20 mouse cellular contexts compared by ENCODE assay signal in genomic region chr4:83676444-83676843, GRCm38 (mm10).
"Had no signal": no experiment of that assay in that cellular context is flagged by ENCODE, and none has a peak within 500 bp of the region (broad histone marks: within the 10 kb centered on the region; RNA-seq: fewer than 3 reads in every experiment).

No protein-coding gene starts in this region.

- H3K27ac ChIP-seq: intestine, embryonic 15.5 days; kidney, embryonic 15.5 days; limb, embryonic 10.5 days; limb, embryonic 13.5 days; liver, embryonic 13.5 days; stomach, embryonic 15.5 days had no signal

- H3K4me1 ChIP-seq: intestine, embryonic 15.5 days; kidney, embryonic 15.5 days; limb, embryonic 10.5 days; limb, embryonic 13.5 days; liver, embryonic 13.5 days; stomach, embryonic 15.5 days had no signal

- H3K9me3 ChIP-seq: intestine, embryonic 15.5 days; kidney, embryonic 15.5 days; limb, embryonic 10.5 days; liver, embryonic 13.5 days; stomach, embryonic 15.5 days had no signal

- H3K27me3 ChIP-seq: intestine, embryonic 15.5 days; kidney, embryonic 15.5 days; limb, embryonic 13.5 days; liver, embryonic 13.5 days; stomach, embryonic 15.5 days had no signal

- H3K36me3 ChIP-seq: intestine, embryonic 15.5 days; kidney, embryonic 15.5 days; limb, embryonic 10.5 days; limb, embryonic 13.5 days; liver, embryonic 13.5 days; stomach, embryonic 15.5 days had no signal

- DNase-seq: kidney, adult 11 months; kidney, adult 8-10 months; kidney, postnatal 10 days; kidney, postnatal 36 days; liver; liver, embryonic 13.5 days; lung, adult 2 months; lung, postnatal 14 days; lung, postnatal 4 days; midbrain, embryonic 14.5 days; right cerebral cortex, postnatal 25 days; spleen, adult 18-20 months; thymus, adult 18-20 months; thymus, postnatal 36 days had no signal

- ATAC-seq: intestine, embryonic 15.5 days had no signal

- H3K9ac ChIP-seq: intestine, embryonic 15.5 days; kidney, embryonic 15.5 days; limb, embryonic 13.5 days; liver, embryonic 13.5 days; stomach, embryonic 15.5 days had no signal

- H3K4me3 ChIP-seq: intestine, embryonic 15.5 days; kidney, embryonic 15.5 days; limb, embryonic 10.5 days; limb, embryonic 13.5 days; liver, embryonic 13.5 days; stomach, embryonic 15.5 days had no signal

- H3K4me2 ChIP-seq: intestine, embryonic 15.5 days; kidney, embryonic 15.5 days; limb, embryonic 13.5 days; liver, embryonic 13.5 days; midbrain, embryonic 11.5 days; stomach, embryonic 15.5 days had no signal
